Mouse (Mus musculus): Measurements from ENCODE around the gene Gm17093.
"Not testable (repeated sequence)": the region's sequence is repeated elsewhere in the genome, so short reads cannot be mapped to it uniquely, and the experiment has no call there.

Gm17093 gene

DNA sequence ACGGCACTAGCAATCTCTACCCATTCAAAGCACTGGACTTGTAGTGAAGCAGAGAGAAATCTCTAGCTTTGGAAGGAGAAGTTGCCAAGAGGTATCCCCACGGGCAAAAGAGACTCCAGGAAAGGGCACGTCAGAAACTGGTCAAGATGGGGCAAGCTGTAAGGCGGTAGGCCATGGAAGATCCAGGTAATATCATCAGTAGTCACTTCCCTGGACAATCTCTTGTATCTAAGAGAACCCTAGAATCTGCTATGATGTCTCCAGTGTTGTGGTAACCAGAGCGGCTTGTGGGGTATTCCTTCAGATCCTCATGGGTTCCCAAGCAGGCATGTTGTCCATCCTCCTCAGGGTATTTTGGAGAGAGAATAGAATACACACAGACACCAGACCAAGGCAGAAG is at the start of gene Gm17093:
Gm17093 (plus strand) TSS at position 301 of the 400 bp plus-strand sequence.
- DNase-seq (ENCODE audit: low spot score), result not testable (repeated sequence)

DNA sequence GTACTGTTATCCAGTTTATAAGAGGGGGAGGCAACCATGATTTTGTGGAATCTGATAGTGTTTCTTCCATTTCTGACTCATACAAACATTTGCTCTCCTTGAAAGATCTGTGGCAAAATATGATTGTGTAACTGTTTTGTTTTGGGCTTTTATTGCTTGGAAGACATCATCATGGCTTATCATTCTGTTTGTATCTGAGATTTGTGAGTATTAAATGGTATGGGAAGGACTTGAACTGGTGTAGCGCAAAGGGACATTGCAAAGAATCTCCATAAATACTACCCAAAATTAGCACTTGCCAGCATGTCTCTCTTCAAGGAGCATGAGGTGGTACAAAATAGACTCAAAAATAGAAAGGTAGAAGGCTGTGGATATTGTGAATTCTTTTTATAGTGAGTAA is 25.9 kb upstream of the Gm17093 start, which contains the start of gene BC061237:
BC061237 (plus strand) TSS at position 301 of the 400 bp plus-strand sequence.
- not testable (repeated sequence) for DNase-seq (ENCODE audit: low spot score)

DNA sequence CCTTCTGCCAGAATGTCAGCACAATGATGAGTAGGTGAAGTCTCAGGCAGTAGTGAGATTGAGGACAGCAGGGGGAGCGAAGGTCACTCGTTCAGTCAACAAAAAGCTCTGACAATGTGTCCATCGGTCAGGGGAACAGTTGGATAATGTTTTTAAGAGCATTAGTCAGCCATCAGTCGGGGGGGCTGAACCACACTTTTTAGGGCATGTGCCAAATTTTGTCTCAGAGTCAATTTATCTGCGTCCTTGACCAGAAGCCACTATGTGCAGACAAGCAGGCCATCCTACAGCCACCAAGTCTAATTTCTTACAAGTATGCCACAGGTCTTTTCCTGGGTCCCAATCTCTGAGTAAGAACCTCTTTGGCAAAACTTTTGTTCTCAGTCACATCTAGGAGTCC is 29.9 kb downstream of the Gm17093 start:
- DNase-seq (ENCODE audit: low spot score), result peak; percentile 1

Measured in ovary, adult 18-20 months (tissue).